Mouse (Mus musculus) kidney, adult 18-20 months (tissue): ENCODE results near the gene Gtf3a.
"Not testable (repeated sequence)": the region's sequence is repeated elsewhere in the genome, so short reads cannot be mapped to it uniquely, and the experiment has no call there.

Experiments used
- DNase-seq: peaks from one replicate; pipeline ENCODE4 v3.0.0; 2021

The Gtf3a gene

DNA sequence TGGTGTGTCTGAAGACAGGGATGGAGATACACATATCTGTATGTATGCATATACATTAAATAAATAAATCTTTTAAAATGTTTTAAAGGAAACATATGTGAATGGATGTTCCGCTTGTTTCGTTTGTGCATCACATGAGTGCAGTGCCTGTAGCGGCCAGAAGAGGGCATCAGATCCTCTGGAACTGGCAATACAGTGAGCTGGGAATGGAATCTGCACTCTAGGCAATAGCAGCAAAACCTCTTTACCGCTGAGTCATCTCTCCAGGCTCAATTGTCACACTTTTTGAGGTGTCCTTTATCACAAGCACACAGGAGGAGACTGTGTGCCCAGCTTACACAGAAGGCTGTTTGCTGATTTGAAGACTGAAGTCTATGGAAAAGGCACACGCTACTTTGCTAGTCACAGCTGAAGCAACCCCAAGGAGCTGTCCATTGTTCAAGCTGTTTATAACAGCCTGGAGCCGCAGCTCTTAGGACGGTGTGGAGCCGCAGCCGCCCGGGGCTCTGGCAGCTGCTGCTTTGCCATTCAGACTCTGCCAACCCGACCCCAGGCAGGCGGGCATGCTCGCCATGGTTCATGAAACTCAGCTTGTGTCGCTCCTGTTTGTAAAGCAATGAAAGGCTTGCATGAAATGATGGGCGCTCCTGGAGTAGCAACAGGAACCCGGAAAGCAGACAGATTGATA lies 9.2 kb upstream of the Gtf3a start:
- DNase-seq, result no peak

DNA sequence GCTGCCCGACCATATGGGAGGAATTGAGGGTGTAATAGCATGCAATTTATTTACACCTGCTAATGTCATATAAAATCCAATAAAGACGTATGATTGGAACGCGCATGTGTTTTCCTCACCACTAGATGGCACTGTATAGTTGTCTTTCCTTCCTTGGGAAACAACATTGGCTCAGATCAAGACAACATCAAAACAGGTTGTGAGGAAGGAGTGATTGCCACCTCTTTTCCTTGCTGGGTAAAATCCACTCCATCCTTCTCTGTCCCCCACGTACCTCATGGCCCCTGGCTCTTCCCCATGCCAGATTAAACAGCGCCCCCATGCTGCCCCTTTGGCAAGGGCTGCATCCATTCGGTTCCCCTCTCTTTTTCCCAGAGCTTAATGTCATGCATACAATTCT lies 8.2 kb upstream of the Gtf3a start:
- DNase-seq, result no peak

DNA sequence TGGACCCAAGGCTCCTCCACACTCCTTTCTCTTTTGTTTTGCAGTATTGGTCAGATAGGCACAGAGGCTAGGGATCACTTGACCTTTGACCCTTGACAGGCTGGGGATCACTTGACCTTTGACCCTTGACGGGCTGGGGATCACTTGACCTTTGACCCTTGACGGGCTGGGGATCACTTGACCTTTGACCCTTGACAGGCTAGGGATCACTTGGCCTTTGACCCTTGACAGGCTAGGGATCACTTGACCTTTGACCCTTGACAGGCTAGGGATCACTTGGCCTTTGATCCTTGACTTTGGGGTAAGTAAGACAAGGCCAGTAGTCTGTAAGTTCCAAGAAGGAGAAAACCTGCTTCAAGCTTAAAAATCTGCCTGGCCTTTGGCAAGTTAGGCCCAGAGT lies 6.5 kb upstream of the Gtf3a start:
- not testable (repeated sequence) for DNase-seq

DNA sequence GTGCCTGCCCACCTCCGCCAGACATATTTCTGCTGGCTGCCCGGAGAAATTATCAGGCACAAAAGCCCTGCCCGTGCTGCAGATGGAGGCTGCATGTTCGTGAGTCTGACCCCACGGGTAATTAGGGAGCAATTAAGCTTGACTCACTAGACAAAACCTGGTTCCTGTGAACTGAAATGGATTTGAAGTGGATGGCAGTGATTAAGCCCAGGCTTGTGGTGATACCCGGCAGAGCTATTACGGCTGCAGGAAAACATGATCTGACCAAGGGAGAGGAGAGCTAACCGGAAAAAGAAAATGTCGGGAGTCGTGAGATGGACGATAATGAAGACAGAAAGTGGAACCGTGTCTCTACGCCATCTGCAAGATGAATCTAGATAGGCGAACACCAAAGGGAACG lies 5.5 kb upstream of the Gtf3a start:
- DNase-seq, result no peak

DNA sequence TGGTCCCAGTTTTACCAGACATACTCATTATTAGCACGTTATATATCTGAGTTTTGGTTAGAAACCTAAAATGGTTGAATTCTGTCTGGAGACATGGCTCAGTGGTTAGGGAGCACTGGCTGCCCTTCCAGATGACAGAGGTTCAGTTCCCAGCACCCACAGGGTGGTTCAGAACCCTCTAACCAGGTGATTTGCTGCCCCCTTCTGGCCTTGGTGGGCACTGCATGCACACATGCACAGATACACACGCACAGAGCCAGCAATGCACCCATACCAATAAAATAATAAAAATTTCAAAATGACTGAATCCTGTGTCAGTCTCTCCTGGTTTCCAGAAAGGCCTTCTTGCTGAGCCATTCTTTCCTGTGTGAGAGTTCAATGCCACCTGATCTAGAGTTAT lies 3.9 kb upstream of the Gtf3a start:
- DNase-seq, result no peak

DNA sequence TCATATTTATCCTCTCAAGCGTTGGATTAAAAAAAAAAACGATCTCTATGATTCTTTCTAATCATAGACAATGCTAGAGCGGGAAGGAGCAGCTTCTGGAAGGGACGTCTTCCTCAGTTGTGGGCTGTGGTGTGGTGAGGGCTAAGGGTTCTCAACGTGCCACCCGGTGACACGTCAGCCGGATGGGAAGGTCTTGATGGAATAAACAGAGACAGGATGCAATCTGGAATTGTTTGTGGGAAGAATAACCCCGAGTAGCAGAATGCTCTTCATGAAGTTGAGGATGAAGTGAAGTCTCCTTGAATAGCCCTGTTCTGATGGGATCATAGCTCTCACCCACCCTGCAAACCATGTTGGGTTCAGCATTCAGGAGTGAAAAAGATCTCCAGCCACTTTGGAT lies 1.8 kb upstream of the Gtf3a start:
- DNase-seq, result no peak

DNA sequence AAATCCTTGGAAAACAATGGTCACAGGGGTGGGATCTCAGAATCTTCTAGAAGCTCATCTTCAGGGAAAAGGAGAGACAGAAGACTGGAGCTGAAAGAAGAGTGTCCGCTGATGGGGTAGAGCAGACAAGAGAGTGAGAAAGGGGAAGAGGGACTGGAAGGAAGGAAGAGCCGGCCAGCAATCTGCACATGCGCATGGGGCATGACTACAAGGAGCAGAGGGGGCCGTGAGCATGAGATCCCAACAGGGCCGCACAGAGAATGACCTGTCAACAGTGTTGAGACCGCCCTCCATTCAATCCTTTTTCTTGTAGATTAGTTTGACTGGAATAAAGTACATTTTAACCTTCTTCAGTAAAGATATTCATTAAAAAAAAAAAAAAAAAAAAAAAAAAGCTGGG lies 960 bp upstream of the Gtf3a start:
- DNase-seq, result no peak

DNA sequence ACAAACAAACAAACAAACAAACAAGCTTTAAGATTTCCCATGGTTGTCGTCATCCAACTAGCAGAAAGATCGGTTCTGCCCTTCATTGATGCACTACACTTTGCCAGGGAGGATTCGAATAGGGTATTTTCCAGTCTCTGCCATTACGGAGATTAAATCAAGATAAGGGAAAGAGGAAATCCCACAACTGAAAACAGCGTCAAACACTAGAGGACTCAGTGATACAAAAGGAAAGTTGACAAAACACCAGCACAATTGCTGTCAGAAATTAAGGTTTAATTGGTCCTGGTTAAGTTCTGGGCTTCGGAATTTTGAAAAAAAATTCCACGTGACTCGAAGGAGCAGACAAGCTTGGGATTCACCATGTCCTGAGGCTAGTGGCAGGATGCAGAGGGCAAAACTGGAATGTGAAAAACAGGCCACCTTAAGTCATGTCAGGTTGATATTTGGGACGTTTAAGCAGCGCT lies 383 bp upstream of the Gtf3a start:
- no peak for DNase-seq

DNA sequence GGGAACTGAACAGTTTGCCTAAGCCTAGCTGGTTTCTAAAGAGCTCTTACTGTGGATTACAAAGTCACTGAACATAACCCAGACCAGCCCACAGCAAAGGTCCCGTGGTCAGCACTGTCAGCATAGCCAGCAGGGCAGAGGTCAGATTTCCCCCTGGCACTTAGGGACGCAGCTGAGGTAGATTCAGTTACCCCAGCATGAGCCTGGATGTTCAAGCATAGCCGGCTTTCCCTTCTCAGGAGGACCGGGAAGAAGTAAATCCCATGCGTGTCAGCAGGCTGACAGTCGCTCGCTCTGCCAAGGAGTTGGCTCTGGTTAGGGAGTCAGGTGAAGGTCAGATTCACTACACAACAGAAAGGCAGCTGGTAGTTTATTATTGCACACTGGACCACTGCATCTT lies 6.1 kb downstream of the Gtf3a start:
- DNase-seq, result no peak

DNA sequence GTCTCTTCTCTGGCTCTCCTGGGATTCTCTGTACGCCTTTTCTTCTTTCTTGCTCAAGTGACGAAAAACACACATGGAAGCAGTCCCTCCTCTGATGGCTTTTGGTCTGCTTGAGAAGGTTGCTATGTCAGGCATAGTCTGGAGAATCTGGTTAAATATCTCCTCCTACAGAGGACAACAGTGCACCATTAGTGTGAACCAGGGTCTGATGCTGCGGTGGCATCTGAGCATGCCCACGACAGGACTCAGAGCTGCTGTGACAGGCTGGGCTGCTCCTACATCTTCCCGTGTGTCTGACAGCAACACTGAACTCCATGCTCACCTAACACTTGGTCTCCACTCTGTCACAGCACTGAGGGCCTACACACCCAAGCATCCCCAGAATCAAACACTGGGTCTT lies 7.2 kb downstream of the Gtf3a start:
- no peak for DNase-seq

DNA sequence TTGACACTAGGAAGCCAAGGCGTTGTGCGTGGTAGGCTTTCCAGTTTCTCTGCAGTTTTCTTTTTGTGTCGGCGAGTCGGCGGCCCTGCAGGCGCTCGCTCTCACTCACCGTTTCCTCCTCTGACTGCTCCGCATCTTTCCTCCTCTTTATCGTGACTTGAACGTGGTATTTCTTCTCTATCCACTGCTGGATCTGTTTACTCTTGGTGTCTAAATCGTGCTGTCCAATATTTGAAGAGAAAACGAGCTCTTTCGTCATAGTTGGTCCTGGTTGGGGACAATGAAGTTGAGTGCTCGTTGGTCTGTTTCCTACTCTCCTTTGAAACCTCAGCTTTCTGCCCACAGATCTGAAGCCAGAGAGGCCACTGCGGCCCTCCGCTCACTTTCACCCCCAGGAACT lies 8.2 kb downstream of the Gtf3a start:
- no peak for DNase-seq

DNA sequence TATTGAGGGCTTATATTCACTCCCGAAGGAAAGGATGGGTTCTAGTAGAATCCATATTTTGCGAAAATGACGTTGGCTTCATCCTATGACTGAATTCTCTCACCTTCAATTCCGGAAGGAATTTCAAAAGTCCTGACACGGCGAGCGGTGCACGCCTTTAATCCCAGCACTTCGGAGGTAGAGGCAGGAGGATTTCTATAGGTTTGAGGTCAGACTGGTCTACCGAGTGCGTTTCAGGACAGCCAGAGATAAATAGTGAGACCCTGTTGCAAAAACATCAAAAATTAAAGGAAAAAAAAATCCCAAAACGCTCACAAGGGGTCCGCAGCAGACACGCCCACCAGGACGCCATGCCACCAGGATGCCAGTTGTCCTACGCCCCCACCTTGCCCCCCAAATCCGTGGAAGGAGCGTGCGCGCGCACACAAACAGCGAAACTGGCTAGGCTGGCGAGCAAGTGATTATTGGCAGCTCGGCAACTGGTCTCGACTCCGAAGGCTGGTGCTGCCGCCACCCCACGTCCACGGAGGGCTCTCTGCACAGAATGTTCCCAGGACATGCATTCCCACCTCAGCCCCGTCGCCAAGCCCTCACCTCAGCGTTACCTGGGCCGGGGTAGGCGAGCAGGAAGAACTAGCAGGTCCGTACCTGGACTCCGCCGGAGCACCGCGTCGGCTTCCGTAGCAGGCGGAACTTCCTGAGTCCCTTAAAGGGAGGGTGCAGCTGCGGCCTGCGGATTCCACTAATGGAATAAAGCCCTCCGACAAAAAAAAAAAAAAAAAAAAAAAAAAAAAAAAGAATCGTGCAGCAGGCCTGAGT lies 14.9 kb downstream of the Gtf3a start, which contains the start of gene Mtif3:
Gene Mtif3 (minus strand): TSS at position 683 of the 819 bp plus-strand sequence.
- peak; percentile 89 for DNase-seq

DNA sequence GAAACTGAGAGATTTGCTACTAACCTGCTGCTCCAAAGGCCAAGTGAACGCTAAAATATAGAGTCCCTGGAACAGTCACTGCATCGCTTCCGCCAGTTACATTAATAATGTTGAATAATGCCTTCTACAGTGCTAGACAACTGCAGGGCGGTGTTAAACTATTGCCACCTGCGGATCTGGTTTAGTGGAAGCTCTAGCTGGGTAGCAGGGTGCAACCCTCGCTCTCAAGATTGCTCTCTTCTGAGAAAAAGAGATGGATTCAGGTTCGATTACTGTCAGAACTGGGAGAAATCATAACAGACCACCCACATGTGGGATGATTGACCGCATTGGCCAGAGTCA lies 15.5 kb downstream of the Gtf3a start:
- DNase-seq, result no peak

DNA sequence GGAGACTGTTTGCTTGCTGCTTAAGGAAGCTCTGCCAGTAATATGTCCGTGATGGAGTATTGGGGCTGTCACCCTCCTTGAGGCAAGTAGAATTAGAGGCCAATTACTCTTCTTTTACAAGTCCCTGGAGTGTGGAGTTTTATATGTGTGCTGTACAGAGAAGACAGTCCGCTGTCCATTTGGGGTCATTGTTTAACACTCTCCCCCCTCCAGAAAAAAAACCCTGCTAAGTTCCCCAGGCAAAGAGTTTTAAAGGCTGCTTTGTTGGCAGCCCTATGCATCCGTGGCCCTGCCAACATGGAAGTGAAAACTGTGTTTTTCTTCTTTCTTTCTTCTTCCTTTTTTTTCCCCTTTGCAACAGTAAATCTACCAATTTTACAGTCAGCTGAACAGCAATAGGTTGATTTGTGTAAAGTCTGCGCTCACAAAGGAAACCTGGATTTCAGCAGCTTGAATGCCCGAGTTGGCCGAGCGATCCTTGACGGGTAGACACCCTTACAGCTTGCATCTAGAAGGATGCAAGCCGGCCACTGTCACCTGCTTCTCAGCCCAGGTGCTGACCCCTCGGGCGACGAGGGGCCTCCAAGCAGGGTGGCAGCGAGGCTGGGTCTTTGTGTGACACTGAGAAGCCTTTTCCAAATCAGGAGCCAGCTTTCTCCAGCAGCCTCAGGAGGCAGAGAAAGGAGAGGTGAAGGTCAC lies 20.4 kb downstream of the Gtf3a start:
- DNase-seq, result no peak

DNA sequence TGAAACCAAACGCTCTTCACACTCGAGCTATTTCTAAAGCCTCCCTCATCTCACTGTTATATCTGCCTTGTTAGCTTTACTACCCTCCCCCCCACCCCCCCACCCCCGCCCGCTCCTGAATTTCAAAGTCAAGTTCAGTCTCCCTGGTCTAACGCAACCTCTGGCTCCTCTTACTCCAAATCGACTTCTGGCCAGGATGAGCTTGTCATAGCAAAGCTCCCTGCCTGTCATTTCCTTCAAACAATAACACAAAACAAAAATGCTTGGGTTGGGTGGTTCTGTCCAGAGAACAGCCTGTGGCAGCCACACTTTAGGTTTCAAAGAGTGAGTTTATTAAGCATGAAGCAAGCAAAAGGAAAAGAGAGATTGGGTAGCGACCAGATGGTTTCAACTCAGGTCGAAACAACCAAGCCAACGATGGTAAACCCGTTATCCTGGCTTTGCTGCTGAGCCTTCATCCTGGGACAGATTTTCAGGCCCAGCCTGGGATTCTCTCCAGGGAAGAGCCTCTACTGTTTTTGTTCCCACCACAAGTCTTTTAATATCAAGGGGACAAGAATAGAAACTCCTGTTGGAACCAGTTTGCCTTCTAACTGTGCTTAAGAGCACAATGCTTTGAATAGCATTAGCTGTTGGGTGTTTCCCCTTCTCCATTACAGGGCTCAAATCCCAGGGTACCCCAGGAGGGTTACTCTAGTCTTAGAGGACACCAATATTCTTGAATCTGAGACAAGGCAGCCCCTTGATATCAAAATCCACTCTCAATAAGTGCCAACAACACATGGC lies 23.5 kb downstream of the Gtf3a start:
- DNase-seq, result no peak

DNA sequence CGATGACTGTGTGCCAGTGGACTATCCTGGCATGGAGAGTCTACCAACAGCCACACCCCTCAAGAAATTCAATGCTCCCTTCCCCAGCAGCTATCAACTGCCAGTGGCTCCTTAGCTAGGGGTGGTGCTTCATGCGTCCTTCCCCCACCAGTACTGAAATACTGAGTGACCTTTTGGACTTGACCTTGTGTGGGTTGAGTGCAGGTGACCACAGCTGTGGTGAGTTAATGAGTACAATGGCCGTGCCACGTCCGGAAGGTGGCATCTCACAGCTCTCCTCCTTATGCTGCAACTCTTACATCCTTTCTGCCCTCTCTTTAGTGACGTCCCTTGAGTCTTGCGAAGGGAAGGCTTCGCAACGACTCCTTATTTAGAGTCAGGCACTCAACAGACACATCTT lies 24.9 kb downstream of the Gtf3a start:
- peak; percentile 64 for DNase-seq

DNA sequence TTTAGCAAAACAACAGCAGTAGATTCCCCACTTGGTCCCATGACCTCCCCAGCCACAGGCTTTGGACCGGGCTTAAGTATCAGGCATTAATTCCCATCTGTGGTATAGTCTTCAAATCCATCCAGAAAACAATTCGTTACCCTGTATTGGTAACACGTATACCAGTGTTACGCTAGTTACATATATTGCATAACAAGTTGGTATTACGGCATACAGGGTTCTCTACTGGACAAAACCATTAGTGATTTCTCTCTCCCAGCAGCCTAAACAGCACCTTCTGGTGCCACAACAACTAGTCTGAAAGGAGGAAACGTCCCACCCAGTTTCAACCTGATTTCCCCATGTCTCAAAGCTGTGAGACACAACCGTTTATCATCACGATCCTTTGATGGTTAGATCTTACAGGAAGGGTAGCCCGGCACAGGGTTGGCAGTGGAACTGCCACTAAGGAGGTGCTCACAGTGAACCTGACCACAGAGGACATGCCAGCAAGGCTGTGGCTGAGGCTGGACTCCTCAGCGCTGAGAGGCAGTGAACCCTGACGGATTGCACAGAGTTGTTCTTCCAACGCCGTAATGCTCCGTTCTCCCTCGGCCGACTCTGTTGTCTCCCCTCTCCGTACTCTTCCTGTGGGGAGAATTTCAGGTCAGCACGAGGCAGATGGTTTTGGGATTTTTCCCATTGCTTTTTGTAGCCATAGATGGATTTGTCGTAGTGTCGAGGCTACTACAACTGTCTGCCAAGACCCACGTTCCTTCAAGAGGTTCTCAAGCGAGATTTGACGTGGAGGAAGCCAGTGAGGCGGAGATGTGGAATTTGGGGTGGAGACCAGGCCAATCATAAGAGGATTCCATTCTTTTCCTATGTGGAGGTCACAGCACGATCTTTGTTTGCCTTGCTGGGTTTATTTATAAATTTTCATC lies 25.7 kb downstream of the Gtf3a start:
- DNase-seq, result peak; percentile 64

DNA sequence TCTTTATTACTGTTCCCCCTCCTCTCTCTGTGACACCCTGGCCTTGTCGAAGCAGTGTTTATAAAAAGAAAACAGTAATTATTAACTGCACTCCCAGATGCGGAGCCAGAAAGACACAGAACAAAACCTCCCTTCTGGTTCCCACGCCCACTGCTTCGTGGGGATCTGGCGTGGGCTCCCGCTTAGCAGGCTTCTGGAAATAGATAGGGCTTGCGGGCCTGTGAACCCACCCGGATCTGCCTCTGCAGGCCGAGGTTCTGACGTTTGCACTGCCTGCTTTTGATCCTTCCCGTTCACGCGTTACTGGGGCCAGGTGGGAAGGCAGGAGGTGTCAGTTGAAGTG lies 26.3 kb downstream of the Gtf3a start:
- DNase-seq, result peak; percentile 61

DNA sequence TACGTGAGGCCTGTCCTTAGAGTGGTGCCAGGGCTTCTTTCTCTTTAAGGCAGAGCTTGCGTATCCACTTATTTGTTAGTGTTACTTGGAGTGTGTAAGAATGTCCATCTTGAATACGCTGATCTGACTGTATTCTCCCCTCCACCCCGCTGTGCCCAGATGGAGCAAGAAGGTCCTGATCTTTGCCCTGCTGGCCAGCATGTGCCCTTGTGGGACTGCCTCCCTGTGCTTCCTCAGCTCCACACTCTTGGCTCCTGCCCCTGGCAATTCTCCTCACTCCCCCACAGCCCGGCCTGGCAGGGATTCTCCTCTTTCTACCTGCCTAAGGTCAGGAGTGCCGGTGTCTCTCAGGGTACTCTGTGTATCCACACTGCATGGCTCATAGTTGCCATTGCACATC lies 32.9 kb downstream of the Gtf3a start:
- peak; percentile 66 for DNase-seq

DNA sequence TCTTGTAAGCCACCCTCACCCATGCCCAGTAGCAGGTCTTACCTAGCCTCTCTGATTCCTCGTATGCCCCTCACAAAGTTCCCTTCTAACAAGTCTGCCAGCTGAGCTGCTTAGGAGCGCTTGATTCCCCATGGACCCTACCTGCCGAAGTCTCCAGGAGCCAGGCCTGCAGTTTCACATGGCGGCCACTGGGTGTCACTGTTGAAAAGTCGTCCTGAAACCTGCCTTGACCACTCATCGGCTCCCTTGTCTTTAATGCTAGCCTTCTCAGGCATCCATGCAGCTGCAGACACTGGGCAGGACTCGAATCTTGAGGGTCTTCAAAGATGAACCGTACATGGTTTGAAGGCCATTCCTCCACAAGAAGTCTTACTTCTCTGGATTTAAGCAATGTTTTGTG lies 34.8 kb downstream of the Gtf3a start:
- DNase-seq, result peak; percentile 71

DNA sequence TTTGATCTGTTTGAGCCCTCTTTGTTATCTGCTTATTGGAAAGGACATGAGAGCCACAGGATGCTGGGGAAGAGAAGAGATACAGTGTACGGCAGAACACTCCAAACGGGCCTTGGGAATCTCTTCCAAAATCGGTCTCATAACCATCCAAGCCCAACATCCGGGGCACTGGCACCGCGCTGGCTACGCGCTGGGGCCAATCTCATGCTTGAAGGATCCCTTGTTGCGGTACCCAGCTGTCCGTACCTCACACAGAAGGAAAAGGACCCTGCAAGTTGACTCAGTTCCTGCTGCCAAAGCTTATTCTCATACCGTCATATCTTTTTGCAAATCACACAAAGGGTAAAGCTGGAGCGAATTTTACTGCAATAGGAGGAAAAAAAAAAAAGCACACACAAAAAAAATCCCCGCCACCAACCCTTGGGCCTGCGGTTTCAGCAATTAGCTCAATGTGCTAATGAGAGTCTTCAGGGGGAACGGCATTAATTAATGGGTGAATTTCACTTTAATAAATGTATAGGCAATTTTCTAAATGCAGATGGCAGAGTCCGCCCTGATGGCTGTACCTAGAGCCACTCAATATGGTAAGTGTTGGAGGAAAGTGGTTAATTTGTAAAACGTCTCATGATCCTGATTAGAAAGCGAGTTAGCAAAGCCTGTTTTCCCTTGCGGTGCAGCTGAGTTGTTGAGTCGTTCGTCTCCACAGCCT lies 37.4 kb downstream of the Gtf3a start:
- no peak for DNase-seq
